Mouse (Mus musculus) cerebellum, adult 9-11 months (tissue): Measurements from ENCODE around the gene H2afb2.

ENCODE experiments used
- DNase-seq: peaks from one replicate; pipeline ENCODE4 v3.0.0; 2022

H2afb2 gene

DNA sequence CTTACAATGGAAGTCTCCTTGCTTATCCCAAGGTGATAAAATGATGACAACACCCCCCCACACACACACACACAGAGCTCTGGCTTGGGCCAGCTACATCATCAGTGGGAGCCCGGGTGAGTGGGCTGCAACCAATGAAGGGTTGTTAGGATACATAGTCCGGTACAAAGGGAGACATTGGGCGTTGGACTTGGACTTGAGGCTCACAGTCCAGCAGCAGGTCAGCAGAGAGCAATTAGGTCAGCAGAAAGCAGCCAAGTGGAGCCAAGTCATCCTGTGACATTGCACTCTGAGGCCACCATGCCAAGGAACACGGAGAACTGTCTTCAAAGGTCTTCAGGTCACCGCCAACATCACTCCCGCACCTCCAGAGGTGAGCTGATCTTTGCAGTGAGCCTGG lies at the start of gene H2afb2:
Gene H2afb2 (plus strand): TSS at position 301 of the 400 bp plus-strand sequence.
- DNase-seq = no peak
